Mouse (Mus musculus): ENCODE results near the gene Pglyrp4. TPM values are rescaled to one million over a fixed set of nuclear protein-coding genes. Genes with fewer than 3 reads are reported as not detected.
"Not testable (repeated sequence)": the region's sequence is repeated elsewhere in the genome, so short reads cannot be mapped to it uniquely, and the experiment has no call there.

The Pglyrp4 gene
- not detected in 2 replicates for polyA plus RNA-seq (2015; fragmentation: Nextera tagmentation; extraction: Ambion mirVana)

DNA sequence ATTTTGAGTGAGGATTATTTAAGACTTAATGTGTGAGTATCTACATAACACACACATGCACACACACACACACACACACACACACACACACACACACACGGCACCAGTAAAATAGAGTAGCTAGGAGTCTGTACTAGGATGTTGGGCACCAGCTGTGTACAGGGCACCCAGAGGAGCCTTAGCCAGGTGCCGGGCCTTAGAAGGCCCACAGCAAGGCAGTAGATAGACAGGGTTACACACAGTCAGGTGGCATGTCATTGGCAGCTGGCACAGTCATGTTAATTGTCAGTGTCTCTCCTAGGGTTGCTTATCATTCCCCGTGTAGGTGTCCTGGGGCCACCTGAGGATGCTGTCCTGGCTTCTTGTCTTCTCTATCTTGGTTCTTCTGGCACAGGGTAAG lies at the start of gene Pglyrp4:
Pglyrp4 (plus strand) TSS at position 301 of the 400 bp plus-strand sequence.
- H3K27me3 ChIP-seq = no peaks in the 10 kb centered on the region
- no peak within 1 kb of the TSS for H3K4me3 ChIP-seq
- no peak within 1 kb of the TSS for H3K4me2 ChIP-seq
- no peak within 1 kb of the TSS for H3K9ac ChIP-seq
- no peak for ATAC-seq (ENCODE audit: borderline replicate concordance, extremely low read depth, low FRiP score, low TSS enrichment)
- no peak within 1 kb of the TSS for H3K27ac ChIP-seq
- no peaks in the 10 kb centered on the region for H3K4me1 ChIP-seq
- H3K36me3 ChIP-seq = no peaks in the 10 kb centered on the region
- WGBS = 77% methylated on average over 3 of the region's 3 CpGs
- H3K9me3 ChIP-seq = no peaks in the 10 kb centered on the region

DNA sequence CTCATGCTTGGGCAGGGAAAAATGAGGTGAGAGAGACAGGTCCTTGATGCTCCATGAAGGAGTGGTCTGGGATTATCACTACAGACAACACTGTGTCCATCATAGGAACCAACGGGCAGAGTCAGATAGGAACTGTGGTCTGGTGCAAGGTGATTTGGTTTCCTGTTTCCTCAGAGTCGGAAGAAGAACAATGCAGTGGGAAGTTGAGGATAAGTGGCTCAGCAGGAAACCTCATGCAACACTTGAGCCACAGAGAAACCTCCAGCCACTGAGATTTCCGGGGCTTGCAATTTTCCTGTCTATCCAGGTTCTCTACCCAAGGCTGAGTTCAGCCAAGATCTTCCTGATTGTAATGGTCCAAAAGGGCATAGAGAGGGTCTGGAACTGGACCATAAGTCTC lies 48.0 kb upstream of the Pglyrp4 start:
- Histone ChIP-seq H3K9me3 (no peaks in the 10 kb centered on the region), H3K4me2 (no peak overlapping the region), H3K27ac (no peak overlapping the region), H3K36me3 (no peaks in the 10 kb centered on the region), H3K9ac (no peak overlapping the region), H3K4me1 (no peaks in the 10 kb centered on the region), H3K27me3 (no peaks in the 10 kb centered on the region), H3K4me3 (no peak overlapping the region)
- ATAC-seq (ENCODE audit: borderline replicate concordance, extremely low read depth, low FRiP score, low TSS enrichment) = no peak
- WGBS = 42% methylated on average over 3 of the region's 3 CpGs

DNA sequence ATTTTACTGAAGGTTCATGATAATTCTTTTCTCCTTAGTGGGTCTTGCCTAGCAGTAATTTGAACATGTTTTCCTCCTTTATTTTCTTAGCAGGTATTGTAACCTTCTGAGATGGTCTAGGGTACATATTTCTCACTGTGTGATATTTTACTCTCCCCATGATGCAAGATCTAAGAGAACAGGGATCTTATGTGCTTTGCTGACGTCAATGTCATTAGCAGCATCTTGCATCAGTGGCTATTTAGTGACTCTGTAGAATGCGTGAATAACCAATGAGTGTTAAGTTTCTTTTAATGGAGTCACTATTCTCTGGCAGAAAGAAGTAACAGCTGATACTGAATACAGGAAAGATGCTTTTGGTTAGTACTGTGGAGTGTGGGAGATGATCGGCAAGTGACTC lies 42.8 kb upstream of the Pglyrp4 start:
- Histone ChIP-seq H3K4me3 (no peak overlapping the region), H3K4me1 (no peaks in the 10 kb centered on the region), H3K4me2 (no peak overlapping the region), H3K27ac (no peak overlapping the region), H3K27me3 (no peaks in the 10 kb centered on the region), H3K9me3 (no peaks in the 10 kb centered on the region), H3K36me3 (no peaks in the 10 kb centered on the region), H3K9ac (no peak overlapping the region)
- ATAC-seq (ENCODE audit: borderline replicate concordance, extremely low read depth, low FRiP score, low TSS enrichment) = no peak
- WGBS = 80% methylated on average over 3 of the region's 3 CpGs

DNA sequence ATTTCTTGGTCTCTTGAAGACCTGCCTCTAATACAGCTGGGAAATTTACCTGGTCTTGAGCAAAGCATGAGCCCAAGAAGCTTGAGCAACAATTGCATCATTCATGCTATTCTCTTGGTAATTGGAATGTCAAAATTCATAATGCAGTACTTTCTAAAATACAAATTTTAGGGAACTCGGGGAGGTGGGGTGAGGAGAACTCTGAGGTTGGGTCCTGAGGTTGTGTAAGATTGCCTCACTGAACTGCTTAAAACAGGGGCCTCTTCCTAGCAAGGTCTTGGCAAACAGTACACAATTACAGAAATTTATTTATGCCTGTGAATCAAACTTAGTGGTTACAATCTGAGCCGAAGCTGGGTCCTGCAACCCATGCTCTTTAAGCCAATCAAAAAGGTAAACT lies 39.9 kb upstream of the Pglyrp4 start:
- Histone ChIP-seq H3K4me2 (no peak overlapping the region), H3K9me3 (no peaks in the 10 kb centered on the region), H3K4me1 (no peaks in the 10 kb centered on the region), H3K27ac (no peak overlapping the region), H3K9ac (no peak overlapping the region), H3K27me3 (no peaks in the 10 kb centered on the region), H3K4me3 (no peak overlapping the region), H3K36me3 (no peaks in the 10 kb centered on the region)
- WGBS = 63% methylated on average over 2 of the region's 2 CpGs
- ATAC-seq (ENCODE audit: borderline replicate concordance, extremely low read depth, low FRiP score, low TSS enrichment) = no peak

DNA sequence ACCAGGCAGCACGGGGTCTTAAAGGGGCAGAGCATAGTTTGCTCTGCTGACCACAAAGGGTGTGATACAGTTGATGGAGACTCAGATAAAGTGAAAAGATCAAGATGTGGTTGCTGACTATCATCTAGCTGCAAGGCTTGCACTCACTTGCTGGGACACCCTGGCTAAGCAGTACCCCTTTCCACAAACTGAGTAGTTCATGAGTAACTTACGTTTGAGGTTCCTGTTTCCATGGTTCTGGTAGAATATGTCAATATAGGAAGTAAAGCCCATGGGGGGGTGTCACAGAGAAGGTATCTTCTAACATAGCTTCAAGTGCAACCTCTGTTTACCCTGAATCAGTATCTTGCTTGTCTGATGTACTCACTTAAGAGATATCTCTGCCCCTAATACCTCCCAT lies 33.2 kb upstream of the Pglyrp4 start:
- no peak overlapping the region for H3K9ac ChIP-seq
- no peaks in the 10 kb centered on the region for H3K4me1 ChIP-seq
- H3K27ac ChIP-seq = no peak overlapping the region
- no peak overlapping the region for H3K4me3 ChIP-seq
- no peaks in the 10 kb centered on the region for H3K9me3 ChIP-seq
- ATAC-seq (ENCODE audit: borderline replicate concordance, extremely low read depth, low FRiP score, low TSS enrichment) = no peak
- no peaks in the 10 kb centered on the region for H3K27me3 ChIP-seq
- H3K36me3 ChIP-seq = no peaks in the 10 kb centered on the region
- WGBS = 76% methylated on average over 2 of the region's 2 CpGs
- H3K4me2 ChIP-seq = no peak overlapping the region

DNA sequence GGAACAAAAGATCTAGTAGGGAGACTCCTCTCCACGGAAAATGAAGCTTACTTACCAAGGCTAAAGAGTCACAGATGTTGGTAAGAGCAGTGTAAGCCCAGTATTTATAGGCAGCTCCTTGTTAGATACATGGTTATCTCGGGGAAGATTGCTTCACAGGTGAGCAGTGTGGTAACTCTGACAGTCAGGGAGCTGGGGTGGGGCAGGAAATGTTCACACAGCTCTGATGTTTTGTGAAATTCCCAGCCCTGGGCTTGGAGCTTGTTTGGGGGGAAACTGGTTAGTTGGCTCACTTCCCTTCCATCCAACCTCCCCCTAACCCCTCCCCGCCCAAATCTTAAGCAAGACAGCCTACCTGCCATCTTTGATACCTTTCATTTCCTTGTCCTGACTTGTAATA lies 31.1 kb upstream of the Pglyrp4 start, which contains the start of gene S100a9:
S100a9 (minus strand) TSS at position 109 of the 400 bp plus-strand sequence.
- Histone ChIP-seq H3K9me3 (no peaks in the 10 kb centered on the region), H3K27ac (no peak within 1 kb of the TSS), H3K9ac (no peak within 1 kb of the TSS), H3K4me1 (no peaks in the 10 kb centered on the region), H3K36me3 (no peaks in the 10 kb centered on the region), H3K27me3 (no peaks in the 10 kb centered on the region), H3K4me3 (no peak within 1 kb of the TSS), H3K4me2 (no peak within 1 kb of the TSS)
- no peak for ATAC-seq (ENCODE audit: borderline replicate concordance, extremely low read depth, low FRiP score, low TSS enrichment)
- 58% methylated on average over 3 of the region's 3 CpGs for WGBS

DNA sequence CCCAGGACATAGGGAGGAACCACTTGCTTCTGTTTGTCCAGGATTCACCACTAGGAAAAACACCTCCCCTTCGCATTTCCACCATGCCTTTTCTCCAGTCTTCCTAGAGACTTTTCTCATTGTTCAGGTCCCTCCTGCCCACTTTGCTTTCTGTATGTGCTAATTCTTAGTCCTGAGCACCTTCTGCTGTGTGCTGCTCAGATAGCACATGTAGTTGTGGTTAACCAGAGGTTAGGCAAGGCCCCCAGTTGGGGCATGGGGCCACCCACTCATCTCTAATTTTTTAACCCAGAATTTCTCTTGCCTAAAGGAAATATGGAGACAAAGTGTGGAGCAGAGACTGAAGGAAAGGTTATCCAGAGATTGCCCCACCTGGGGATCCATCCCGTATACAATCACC lies 24.5 kb upstream of the Pglyrp4 start:
- Histone ChIP-seq H3K27ac (no peak overlapping the region), H3K36me3 (no peaks in the 10 kb centered on the region), H3K9me3 (no peaks in the 10 kb centered on the region), H3K4me1 (no peaks in the 10 kb centered on the region), H3K27me3 (no peaks in the 10 kb centered on the region), H3K9ac (no peak overlapping the region), H3K4me2 (no peak overlapping the region), H3K4me3 (no peak overlapping the region)
- 86% methylated on average over 2 of the region's 2 CpGs for WGBS
- no peak for ATAC-seq (ENCODE audit: borderline replicate concordance, extremely low read depth, low FRiP score, low TSS enrichment)

DNA sequence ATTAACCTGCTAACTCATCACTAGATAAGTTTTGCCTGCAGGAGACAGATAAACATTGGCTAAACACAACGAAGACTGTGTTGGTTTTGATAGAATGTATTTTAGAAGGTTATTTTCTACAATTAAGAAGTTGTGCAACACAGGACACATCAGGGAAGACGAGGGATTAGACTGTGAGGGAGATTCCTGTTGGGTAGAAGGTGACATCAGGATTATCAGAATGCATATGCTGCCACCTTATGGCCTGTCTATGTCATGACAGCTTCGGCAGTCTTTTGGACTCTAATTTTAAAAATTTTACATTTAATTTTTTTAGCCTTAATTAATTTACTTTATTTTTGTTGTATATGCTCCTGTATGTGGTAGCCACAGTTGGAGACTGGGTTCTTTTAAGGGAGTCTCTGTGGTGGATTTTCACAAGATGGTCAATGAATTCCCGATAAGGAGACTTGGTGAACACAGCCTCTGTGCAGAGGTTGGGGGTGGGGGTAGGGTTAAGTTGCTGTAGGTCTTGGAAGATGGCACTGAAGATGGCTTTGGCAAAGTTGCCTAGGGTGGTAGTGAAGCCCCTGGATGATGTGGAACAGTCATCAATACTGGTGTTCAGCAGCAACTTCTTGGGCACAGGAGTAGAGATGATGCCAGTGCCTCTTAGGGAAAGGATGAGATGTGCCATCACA lies 18.0 kb upstream of the Pglyrp4 start:
- 22% methylated on average over 4 of the region's 4 CpGs for WGBS
- no peak for ATAC-seq (ENCODE audit: borderline replicate concordance, extremely low read depth, low FRiP score, low TSS enrichment)
- Histone ChIP-seq H3K9me3 (no peaks in the 10 kb centered on the region), H3K4me2 (no peak overlapping the region), H3K36me3 (no peaks in the 10 kb centered on the region), H3K9ac (no peak overlapping the region), H3K27me3 (no peaks in the 10 kb centered on the region), H3K4me1 (no peaks in the 10 kb centered on the region), H3K27ac (no peak overlapping the region), H3K4me3 (no peak overlapping the region)

DNA sequence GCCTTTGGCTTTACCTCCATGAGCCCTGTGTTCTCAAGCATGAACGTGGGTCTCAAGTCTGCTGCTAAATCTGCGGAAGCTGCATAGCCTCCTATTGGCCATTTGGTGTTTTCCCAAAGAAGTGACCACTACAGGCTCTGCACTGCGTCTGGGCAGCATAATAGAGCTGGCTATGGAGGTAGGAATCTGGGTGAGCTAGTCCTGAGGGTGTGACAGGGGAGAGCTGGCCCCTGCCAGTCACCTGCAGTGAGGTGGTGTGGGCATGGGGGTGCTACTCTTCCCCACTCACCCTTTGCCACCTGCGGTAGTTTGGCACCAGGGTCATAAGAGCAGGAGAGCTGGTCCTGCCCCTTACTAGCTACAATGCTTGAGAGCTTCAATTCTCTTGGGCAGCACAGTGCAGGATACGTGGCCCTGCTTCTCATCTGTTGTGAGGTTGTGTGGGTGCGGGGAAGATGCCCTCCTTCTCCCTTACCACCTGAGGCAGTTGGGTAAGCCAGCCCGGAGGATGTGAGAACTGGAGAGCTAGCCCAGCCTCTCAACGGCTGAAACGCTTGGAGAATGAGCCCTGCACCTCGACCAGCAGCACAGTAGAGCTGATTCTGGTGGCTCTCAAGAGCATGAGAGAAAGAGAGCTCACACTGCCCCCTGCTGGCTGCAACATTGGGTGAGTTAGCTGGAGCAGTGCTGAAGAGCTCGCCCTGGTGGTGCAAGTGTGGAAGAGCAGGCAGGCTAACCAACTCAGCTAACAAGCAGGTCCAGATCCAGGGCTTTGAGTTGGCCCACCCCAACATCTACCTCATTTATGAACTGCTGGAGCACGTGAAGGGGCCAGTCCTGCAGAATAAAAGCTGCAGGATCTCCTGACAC lies 16.9 kb upstream of the Pglyrp4 start:
- Histone ChIP-seq H3K4me3 (no peak overlapping the region), H3K9ac (no peak overlapping the region), H3K4me1 (no peaks in the 10 kb centered on the region), H3K27ac (no peak overlapping the region), H3K36me3 (no peaks in the 10 kb centered on the region), H3K27me3 (no peaks in the 10 kb centered on the region), H3K4me2 (no peak overlapping the region), H3K9me3 (no peaks in the 10 kb centered on the region)
- WGBS = 43% methylated on average over 12 of the region's 12 CpGs
- peak; percentile 64; the same call in 1 of the 2 replicates for ATAC-seq (ENCODE audit: borderline replicate concordance, extremely low read depth, low FRiP score, low TSS enrichment)

DNA sequence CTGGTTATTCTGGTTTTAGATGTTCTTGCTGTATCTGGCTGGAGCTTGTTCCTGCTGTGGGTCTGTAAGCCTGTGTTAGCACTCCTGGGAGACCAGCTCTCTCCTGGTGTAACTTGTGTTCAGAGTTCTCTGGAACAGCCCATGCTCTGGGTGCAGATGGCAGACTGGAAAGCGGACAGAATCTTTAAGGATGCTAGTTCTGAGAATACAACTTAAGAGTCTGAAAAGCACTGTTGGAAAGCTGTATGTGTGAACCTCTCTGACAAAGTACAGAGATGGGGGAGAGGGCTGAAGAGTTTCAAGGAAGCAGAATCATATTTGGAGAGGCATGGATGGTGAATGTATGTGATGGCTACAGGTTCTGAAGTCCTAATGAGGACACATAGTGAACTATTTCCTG lies 23.0 kb downstream of the Pglyrp4 start:
- H3K27me3 ChIP-seq = no peaks in the 10 kb centered on the region

DNA sequence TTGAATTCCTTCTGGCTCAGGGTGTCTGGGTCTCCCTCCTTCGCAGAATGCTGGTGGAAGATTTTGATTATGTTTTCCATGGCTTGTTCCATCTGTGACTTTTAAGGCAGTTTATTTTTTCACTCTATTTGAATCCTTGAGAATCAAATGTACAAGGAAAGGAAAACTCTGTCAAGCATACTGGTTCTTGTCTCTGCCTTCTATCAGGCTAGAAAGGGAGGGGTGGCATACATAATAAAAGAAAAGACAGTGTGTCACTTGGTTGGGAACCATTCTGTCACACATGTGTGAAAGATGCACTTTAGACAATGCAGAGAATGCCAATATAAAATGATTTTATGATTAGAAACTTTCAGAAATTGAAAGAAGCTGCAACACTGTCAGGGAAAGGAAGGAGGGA lies 51.1 kb downstream of the Pglyrp4 start, which contains the start of gene Gm5849:
Gm5849 (minus strand) TSS at position 101 of the 400 bp plus-strand sequence.
- H3K4me2 ChIP-seq; H3K9me3 ChIP-seq; H3K9ac ChIP-seq; H3K27ac ChIP-seq; H3K36me3 ChIP-seq; H3K4me1 ChIP-seq; H3K27me3 ChIP-seq; ATAC-seq (ENCODE audit: borderline replicate concordance, extremely low read depth, low FRiP score, low TSS enrichment); H3K4me3 ChIP-seq: not testable (repeated sequence)
- 86% methylated on average over 1 of the region's 1 CpGs for WGBS

More for the DNA sequence above, 23.0 kb downstream of the Pglyrp4 start:
- no peak overlapping the region for H3K4me2 ChIP-seq
- H3K9ac ChIP-seq = no peak overlapping the region
- H3K4me1 ChIP-seq = no peaks in the 10 kb centered on the region
- no peak for ATAC-seq (ENCODE audit: borderline replicate concordance, extremely low read depth, low FRiP score, low TSS enrichment)
- H3K4me3 ChIP-seq = no peak overlapping the region
- no peak overlapping the region for H3K27ac ChIP-seq
- 95% methylated on average over 1 of the region's 1 CpGs for WGBS
- H3K36me3 ChIP-seq = no peaks in the 10 kb centered on the region
- H3K9me3 ChIP-seq = no peaks in the 10 kb centered on the region

All from lung, embryonic 15.5 days (tissue).